Mouse (Mus musculus) heart, adult 2 months (tissue): ENCODE measurements around the gene Fbxo44.

Source experiments
- CTCF ChIP-seq: fragments of 200-600 bp; IDR thresholded peaks from 2 replicates; pipeline ENCODE4 v1.8.1; 2022; ENCODE audit warnings: antibody characterized with exemption, mild to moderate bottlenecking, moderate library complexity
- EP300 ChIP-seq: fragments of 200-500 bp; IDR thresholded peaks from 2 replicates; pipeline ENCODE4 v1.6.1; 2011; ENCODE audit warnings: low read depth, low read length, control low read depth; ENCODE audit not compliant: insufficient read depth

DNA sequence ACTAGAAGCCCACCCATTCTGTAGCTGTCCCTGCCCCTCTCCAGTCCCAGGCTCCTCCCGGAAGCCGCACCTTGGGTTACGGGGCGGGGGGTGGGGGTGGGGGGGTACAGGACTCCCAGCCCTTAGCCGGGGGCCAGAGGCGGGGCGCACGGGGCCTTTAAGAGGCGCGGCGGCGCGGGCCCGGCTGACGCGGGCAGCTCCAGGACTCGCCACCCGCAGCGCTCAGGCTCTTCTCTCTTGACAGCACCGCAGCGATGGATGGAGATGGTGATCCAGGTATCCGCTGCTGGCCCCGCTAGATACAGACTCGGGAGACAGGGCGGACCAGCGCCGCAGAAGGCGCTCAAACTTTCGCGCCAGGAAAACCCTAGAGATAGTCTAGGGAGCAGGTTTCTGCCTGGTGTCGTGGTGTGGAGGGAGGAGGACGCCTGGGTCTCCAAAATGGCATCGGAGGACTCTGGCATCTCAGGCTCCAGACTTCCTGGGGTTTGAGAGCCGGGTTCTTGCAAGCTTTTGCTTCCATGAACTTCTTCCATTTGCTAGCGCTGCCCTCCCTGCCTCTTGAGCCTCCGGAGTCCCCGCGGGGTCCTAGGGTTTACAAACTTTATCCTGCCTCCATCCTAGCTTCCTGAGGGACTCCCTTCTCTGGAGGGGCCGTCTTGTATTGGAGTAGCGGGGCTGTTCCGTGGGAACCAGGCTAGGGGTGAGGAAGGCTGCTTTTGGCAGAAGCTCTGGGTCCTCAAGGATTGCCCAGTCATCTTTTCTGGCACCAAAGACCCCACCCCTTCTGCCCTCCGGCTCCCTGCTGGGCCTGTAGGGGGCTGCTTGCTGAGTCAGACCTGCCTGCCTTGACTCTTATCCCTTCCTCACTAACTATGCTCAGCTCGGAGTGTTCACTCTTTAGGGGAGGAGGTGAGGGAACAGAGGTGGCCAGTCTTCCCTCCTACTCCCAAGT, at the start of gene Fbxo44, which contains the start of gene Fbxo2:
- TF ChIP-seq CTCF (no peak), EP300 (no peak)
